Mouse (Mus musculus) adrenal gland, adult 18-20 months (tissue): ENCODE measurements around the gene Ccdc32. TPM values are rescaled to one million over a fixed set of nuclear protein-coding genes. Genes with fewer than 3 reads are reported as not detected.

Source experiments
- DNase-seq, 2 experiments: peaks; one replicate each; pipeline ENCODE4 v3.0.0; 2021 to 2022; ENCODE audit warnings: low spot score in 2 of 2
- long read RNA-seq, 2 experiments: library from polyadenylated mRNA; stranded (forward); transcript quantifications; one replicate each; pipeline ENCODE4 v2.0.0; 2021
- total RNA-seq, 2 experiments: library from RNA; stranded (reverse); gene quantifications; 1 replicate in 1 of 2; 2 replicates in 1 of 2; pipeline ENCODE4 v1.2.3; 2021

Ccdc32 gene
- 10 to 100 TPM; 16.5 TPM for total RNA-seq
- long read RNA-seq, experiment 1, transcript Ccdc32-201 (4 exons, 1,870 nt), result major isoform, 13 of 21 reads
- long read RNA-seq, experiment 1, partial matches to known transcripts, result 0 of 21 reads
- long read RNA-seq, experiment 1, other reads (novel, unspliced or antisense), result 7 of 21 reads
- long read RNA-seq, experiment 2, transcript Ccdc32-201 (4 exons, 1,870 nt), result major isoform, 33 of 57 reads
- long read RNA-seq, experiment 2, partial matches to known transcripts, result 4 of 57 reads
- long read RNA-seq, experiment 2, other reads (novel, unspliced or antisense), result 20 of 57 reads

- peak; percentile 84 for DNase-seq
Measured at GRCm38 (mm10) chr2:119028941-119029551, at the start of gene Ccdc32. Gene Ccdc32 (minus strand): TSS chr2:119029393.

GRCm38 (mm10) chr2:119072397-119072796, 43.2 kb upstream of the Ccdc32 start:
- no peak for DNase-seq

- DNase-seq, result no peak
Measured at GRCm38 (mm10) chr2:119060139-119060538, 30.9 kb upstream of the Ccdc32 start.

- DNase-seq, result no peak
Measured at GRCm38 (mm10) chr2:119050132-119050650, 21.0 kb upstream of the Ccdc32 start.

GRCm38 (mm10) chr2:119047849-119048248, 18.7 kb upstream of the Ccdc32 start:
- no peak for DNase-seq

GRCm38 (mm10) chr2:119046649-119047611, 17.7 kb upstream of the Ccdc32 start, which contains the start of gene Knl1:
Gene Knl1 (plus strand): TSS chr2:119047119.
- peak; percentile 94 to 98 for DNase-seq

- no peak for DNase-seq
Measured at GRCm38 (mm10) chr2:119045163-119045562, 16.0 kb upstream of the Ccdc32 start.

GRCm38 (mm10) chr2:119040882-119041281, 11.7 kb upstream of the Ccdc32 start:
- DNase-seq, result no peak

GRCm38 (mm10) chr2:119035397-119035745, 6.2 kb upstream of the Ccdc32 start:
- DNase-seq, result no peak

- peak; percentile 87 to 89 for DNase-seq
Measured at GRCm38 (mm10) chr2:119034656-119035396, 5.6 kb upstream of the Ccdc32 start, which contains the start of gene Rpusd2. Gene Rpusd2 (plus strand): TSS chr2:119034790.

GRCm38 (mm10) chr2:119032191-119032590, 3.0 kb upstream of the Ccdc32 start:
- DNase-seq, result no peak

GRCm38 (mm10) chr2:119026951-119027350, 2.2 kb downstream of the Ccdc32 start:
- no peak for DNase-seq

- no peak for DNase-seq
Measured at GRCm38 (mm10) chr2:119025239-119025616, 4.0 kb downstream of the Ccdc32 start.

- no peak for DNase-seq
Measured at GRCm38 (mm10) chr2:119024536-119025238, 4.5 kb downstream of the Ccdc32 start.

GRCm38 (mm10) chr2:119023154-119023660, 6.0 kb downstream of the Ccdc32 start:
- DNase-seq, result no peak

GRCm38 (mm10) chr2:119019538-119019937, 9.7 kb downstream of the Ccdc32 start:
- DNase-seq, result no peak

GRCm38 (mm10) chr2:119019131-119019530, 10.1 kb downstream of the Ccdc32 start:
- DNase-seq, result no peak

GRCm38 (mm10) chr2:119018391-119019122, 10.6 kb downstream of the Ccdc32 start:
- DNase-seq, result no peak

- DNase-seq, result no peak
Measured at GRCm38 (mm10) chr2:119017647-119018046, 11.5 kb downstream of the Ccdc32 start.
